Mouse (Mus musculus): Measurements from ENCODE around the gene Ttc24.

Gene Ttc24

GRCm38 (mm10) chr3:88078204-88078603 is at the start of gene Ttc24:
TSS of gene Ttc24 (minus strand) at chr3:88078304.
- DNase-seq (ENCODE audit: low spot score in 2 of 2): no peak

- DNase-seq (ENCODE audit: low spot score in 2 of 2): no peak
These were observed 49.5 kb upstream of the Ttc24 start for GRCm38 (mm10) chr3:88127636-88128035.

GRCm38 (mm10) chr3:88126181-88126580 is 48.1 kb upstream of the Ttc24 start:
- no peak for DNase-seq (ENCODE audit: low spot score in 2 of 2)

- no peak for DNase-seq (ENCODE audit: low spot score in 2 of 2)
These were observed 47.1 kb upstream of the Ttc24 start for GRCm38 (mm10) chr3:88125195-88125594.

GRCm38 (mm10) chr3:88121164-88122131 is 43.3 kb upstream of the Ttc24 start:
- DNase-seq (ENCODE audit: low spot score in 2 of 2): no peak

GRCm38 (mm10) chr3:88120117-88120651 is 42.1 kb upstream of the Ttc24 start:
- no peak for DNase-seq (ENCODE audit: low spot score in 2 of 2)

GRCm38 (mm10) chr3:88114396-88114795 is 36.3 kb upstream of the Ttc24 start:
- DNase-seq (ENCODE audit: low spot score in 2 of 2): no peak

- DNase-seq (ENCODE audit: low spot score in 2 of 2): no peak
These were observed 31.0 kb upstream of the Ttc24 start for GRCm38 (mm10) chr3:88109126-88109525.

GRCm38 (mm10) chr3:88106126-88106525 is 28.0 kb upstream of the Ttc24 start:
- no peak for DNase-seq (ENCODE audit: low spot score in 2 of 2)

GRCm38 (mm10) chr3:88102611-88103010 is 24.5 kb upstream of the Ttc24 start:
- no peak for DNase-seq (ENCODE audit: low spot score in 2 of 2)

- no peak for DNase-seq (ENCODE audit: low spot score in 2 of 2)
These were observed 24.1 kb upstream of the Ttc24 start for GRCm38 (mm10) chr3:88102196-88102595.

- no peak for DNase-seq (ENCODE audit: low spot score in 2 of 2)
These were observed 23.6 kb upstream of the Ttc24 start for GRCm38 (mm10) chr3:88101736-88102135.

GRCm38 (mm10) chr3:88100251-88100650 is 22.1 kb upstream of the Ttc24 start:
- no peak for DNase-seq (ENCODE audit: low spot score in 2 of 2)

- DNase-seq (ENCODE audit: low spot score in 2 of 2): no peak
These were observed 19.6 kb upstream of the Ttc24 start for GRCm38 (mm10) chr3:88097666-88098065.

- no peak for DNase-seq (ENCODE audit: low spot score in 2 of 2)
These were observed 16.0 kb upstream of the Ttc24 start for GRCm38 (mm10) chr3:88094126-88094525.

- DNase-seq (ENCODE audit: low spot score in 2 of 2): no peak
These were observed 12.5 kb upstream of the Ttc24 start for GRCm38 (mm10) chr3:88090616-88091015.

GRCm38 (mm10) chr3:88090106-88090505 is 12.0 kb upstream of the Ttc24 start:
- DNase-seq (ENCODE audit: low spot score in 2 of 2): no peak

GRCm38 (mm10) chr3:88087688-88088087 is 9.6 kb upstream of the Ttc24 start:
- no peak for DNase-seq (ENCODE audit: low spot score in 2 of 2)

- DNase-seq (ENCODE audit: low spot score in 2 of 2): no peak
These were observed 7.4 kb upstream of the Ttc24 start for GRCm38 (mm10) chr3:88085459-88085858.

- DNase-seq (ENCODE audit: low spot score in 2 of 2): no peak
These were observed 5.9 kb upstream of the Ttc24 start for GRCm38 (mm10) chr3:88084001-88084400.

- DNase-seq (ENCODE audit: low spot score in 2 of 2): no peak
These were observed 4.6 kb upstream of the Ttc24 start for GRCm38 (mm10) chr3:88082663-88083062.

GRCm38 (mm10) chr3:88082224-88082618 is 4.1 kb upstream of the Ttc24 start:
- DNase-seq (ENCODE audit: low spot score in 2 of 2): no peak

Data from spleen, postnatal 14 days (tissue).